Mouse (Mus musculus) fibroblast of lung, adult 2 months (primary cell): Measurements from ENCODE around the gene C2cd2.

ENCODE experiments used
- DNase-seq: peaks from one replicate; pipeline ENCODE4 v3.0.0-alpha.2; 2011; ENCODE audit warnings: low read depth

The C2cd2 gene

DNA sequence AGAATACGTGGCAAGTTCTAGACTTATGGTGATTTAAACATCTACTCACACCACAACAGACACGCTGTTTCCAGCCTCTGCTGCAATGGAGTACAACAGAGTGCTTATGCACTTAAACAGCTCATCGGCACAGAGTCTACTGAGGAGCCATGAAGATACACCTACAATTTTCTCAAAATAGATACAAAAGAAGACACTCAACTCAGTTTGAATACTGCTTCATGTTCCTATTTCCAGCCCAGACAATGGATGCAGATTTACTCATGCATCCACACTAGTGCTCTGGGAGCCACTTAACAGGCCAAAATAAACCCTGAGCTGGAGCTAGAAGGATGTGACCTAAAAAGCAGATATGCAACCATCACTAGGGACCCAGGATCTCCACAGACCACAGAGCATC lies 153.5 kb downstream of the C2cd2 start:
- DNase-seq: no peak

DNA sequence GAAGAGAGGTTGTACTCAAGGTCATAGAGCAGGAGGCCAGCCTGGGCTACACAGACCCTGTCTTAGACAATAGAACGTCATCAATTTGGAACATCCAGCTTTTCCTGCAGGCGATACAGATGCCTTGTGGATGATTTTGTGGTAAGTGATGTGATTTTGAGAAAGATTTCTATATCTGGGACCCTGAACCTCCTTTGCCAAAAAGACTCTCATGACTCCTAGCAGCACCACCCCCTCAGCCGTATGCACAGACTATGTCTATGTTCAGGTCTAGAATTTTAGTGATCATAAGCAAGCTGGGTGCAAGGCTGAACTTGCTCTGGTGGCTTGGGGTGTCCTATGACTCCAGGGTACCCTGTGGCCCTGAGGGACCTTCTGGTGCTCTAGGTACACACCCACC lies 156.8 kb downstream of the C2cd2 start:
- DNase-seq: no peak
